ENCODE assay signal across 13 mouse cellular contexts in the genomic region with DNA sequence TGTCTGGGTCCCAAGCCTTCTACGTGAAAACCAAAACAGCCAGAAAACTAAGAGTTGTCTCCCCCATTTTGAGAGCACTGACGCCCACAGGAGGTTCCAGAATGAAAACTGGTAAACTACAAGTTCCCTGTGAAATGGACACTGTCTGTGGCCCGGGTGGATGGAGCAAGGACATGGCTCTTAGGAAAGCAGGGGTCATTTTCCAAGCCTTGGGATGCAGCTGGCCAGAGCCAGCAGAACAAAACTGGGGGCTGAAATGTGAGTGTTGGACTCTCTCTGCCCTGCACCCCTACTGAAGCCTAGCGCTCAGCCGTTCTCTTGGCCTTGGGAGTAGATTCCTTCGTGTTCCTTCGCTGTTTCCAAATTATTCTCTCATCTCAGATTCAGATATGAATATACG.
DNase-seq lines count a peak whose midpoint lies in the region; ATAC-seq lines count a peak whose summit lies in the region.
"Had no signal": no experiment of that assay in that cellular context is flagged by ENCODE, and none has a peak within 500 bp of the region (broad histone marks: within the 10 kb centered on the region; RNA-seq: fewer than 3 reads in every experiment).

No protein-coding gene starts in this region.

- H3K4me1 ChIP-seq in kidney, embryonic 16.5 days (ENCODE audit: insufficient read depth, low read length) = no peaks in the 10 kb centered on the region
- H3K4me1 ChIP-seq in limb, embryonic 11.5 days (ENCODE audit: control insufficient read depth, insufficient read depth, low read length) = peaks cover 7% of the 10 kb centered on the region

- ATAC-seq in kidney, embryonic 16.5 days (ENCODE audit: low FRiP score, low TSS enrichment) = no peak
- no peak for ATAC-seq in limb, embryonic 11.5 days (ENCODE audit: insufficient number of reproducible peaks, low FRiP score, low TSS enrichment, low read depth)
- ATAC-seq: hindbrain, postnatal 0 days had no signal

- no peak overlapping the region for H3K4me3 ChIP-seq in kidney, embryonic 16.5 days (ENCODE audit: low read length)
- no peak overlapping the region for H3K4me3 ChIP-seq in limb, embryonic 11.5 days (ENCODE audit: low read depth, low read length)

- intact Hi-C loops in gastrocnemius, postnatal 14 days (cut with DNase I; ENCODE audit: low total_unique reads) = no loop called here

- H3K9ac ChIP-seq in kidney, embryonic 16.5 days (replicated peaks; ENCODE audit: low read length) = no peak overlapping the region
- H3K9ac ChIP-seq in limb, embryonic 11.5 days (ENCODE audit: low read length) = no peak overlapping the region

- DNase-seq in gastrocnemius, postnatal 14 days = peak; percentile 28
- no peak for DNase-seq in gastrocnemius, postnatal 10 days
- DNase-seq in kidney, postnatal 4 days = no peak
- DNase-seq in limb, embryonic 11.5 days (ENCODE audit: low spot score) = no peak
- no peak for DNase-seq in B cell, adult 2 months
- no peak for DNase-seq in embryo, embryonic 10 days (ENCODE audit: low spot score)
- DNase-seq in thymus, postnatal 4 days = no peak
- DNase-seq: thymus, adult 18-20 months had no signal

- no peak overlapping the region for H3K4me2 ChIP-seq in kidney, embryonic 16.5 days (replicated peaks; ENCODE audit: low read depth, low read length)
- H3K4me2 ChIP-seq in limb, embryonic 11.5 days (ENCODE audit: low read depth, severe bottlenecking) = no peak overlapping the region
- H3K4me2 ChIP-seq: liver, embryonic 11.5 days; midbrain, embryonic 11.5 days had no signal

- H3K9me3 ChIP-seq in kidney, embryonic 16.5 days (ENCODE audit: low read length) = no peaks in the 10 kb centered on the region
- no peaks in the 10 kb centered on the region; the same call in 1 of the 2 replicates for H3K9me3 ChIP-seq in limb, embryonic 11.5 days (ENCODE audit: control insufficient read depth, low read length)

- WGBS in kidney, embryonic 16.5 days = 84% methylated on average over 8 of the region's 8 CpGs
- 84% methylated on average over 8 of the region's 8 CpGs for WGBS in limb, embryonic 11.5 days

- H3K36me3 ChIP-seq in kidney, embryonic 16.5 days (ENCODE audit: insufficient read depth, low read length) = no peaks in the 10 kb centered on the region
- H3K36me3 ChIP-seq in limb, embryonic 11.5 days (ENCODE audit: control insufficient read depth, insufficient read depth, low read length) = no peaks in the 10 kb centered on the region
- H3K36me3 ChIP-seq: G1E had no signal

- H3K27ac ChIP-seq in kidney, embryonic 16.5 days (ENCODE audit: low read length) = peak overlapping the region; percentile 16; the same call in 1 of the 2 replicates
- H3K27ac ChIP-seq in limb, embryonic 11.5 days (replicated peaks; ENCODE audit: low read depth, low read length) = peak overlapping the region; percentile 15; the same call in 1 of the 2 replicates
- H3K27ac ChIP-seq: hindbrain, postnatal 0 days had no signal

- H3K27me3 ChIP-seq in kidney, embryonic 16.5 days (ENCODE audit: insufficient read depth, low read length) = no peaks in the 10 kb centered on the region
- no peaks in the 10 kb centered on the region for H3K27me3 ChIP-seq in limb, embryonic 11.5 days (ENCODE audit: control insufficient read depth, insufficient read depth, low read length)
